Mouse (Mus musculus) myocyte (in vitro differentiated cells): ENCODE results near the gene Camk2d.

ENCODE experiments used
- MAX ChIP-seq: IDR thresholded peaks from one replicate; pipeline ENCODE4 v1.6.1; 2011; ENCODE audit warnings: low read depth, mild to moderate bottlenecking, control low read depth
- MYOD1 ChIP-seq, 3 experiments: IDR thresholded peaks; one replicate each; pipeline ENCODE4 v1.6.1; 2011; ENCODE audit warnings: control low read depth in 2 of 3, low read depth in 2 of 3, mild to moderate bottlenecking in 2 of 3, moderate library complexity in 1 of 3; ENCODE audit not compliant: insufficient read length in 2 of 3, control insufficient read depth in 1 of 3
- POLR2A ChIP-seq: IDR thresholded peaks from one replicate; pipeline ENCODE4 v1.6.1; 2011; ENCODE audit warnings: low read depth, mild to moderate bottlenecking, control low read depth, moderate library complexity; ENCODE audit not compliant: insufficient read length
- POLR2AphosphoS2 ChIP-seq: IDR thresholded peaks from one replicate; pipeline ENCODE4 v1.6.1; 2011; ENCODE audit warnings: low read depth, control low read depth; ENCODE audit not compliant: insufficient read length
- REST ChIP-seq: IDR thresholded peaks from one replicate; pipeline ENCODE4 v1.6.1; 2011; ENCODE audit warnings: mild to moderate bottlenecking, control low read depth, moderate library complexity; ENCODE audit not compliant: insufficient read depth, insufficient read length
- TCF12 ChIP-seq: IDR thresholded peaks from one replicate; pipeline ENCODE4 v1.6.1; 2011; ENCODE audit warnings: mild to moderate bottlenecking, control low read depth; ENCODE audit not compliant: poor library complexity, insufficient read depth, severe bottlenecking
- TCF3 ChIP-seq: IDR thresholded peaks from one replicate; pipeline ENCODE4 v1.6.1; 2011; ENCODE audit warnings: low read depth, control low read depth; ENCODE audit not compliant: insufficient read length
- USF1 ChIP-seq: IDR thresholded peaks from one replicate; pipeline ENCODE4 v1.6.1; 2011; ENCODE audit warnings: low read depth, mild to moderate bottlenecking, control low read depth, moderate library complexity

- TF ChIP-seq POLR2AphosphoS2 (no peak), USF1 (no peak), MAX (no peak), TCF12 (no peak), POLR2A (no peak), REST (no peak), MYOD1 (IDR thresholded peaks at IDR 0.05; ENCODE audit: control insufficient read depth in 1 of 3, insufficient read length in 2 of 3, low read depth in 2 of 3) (no peak), TCF3 (no peak)
Observed at GRCm38 (mm10) chr3:126570628-126571027, 25.5 kb upstream of the Camk2d start.
